Mouse (Mus musculus): Measurements from ENCODE around the gene Mfsd12. TPM values are rescaled to one million over a fixed set of nuclear protein-coding genes. Genes with fewer than 3 reads are reported as not detected.

The Mfsd12 gene
- polyA plus RNA-seq, 1 experiment from 2014 or later, result 13.4 TPM

GRCm38 (mm10) chr10:81358209-81358608 is 918 bp downstream of the Mfsd12 start:
- H3K4me1 ChIP-seq (replicated peaks), result peaks cover 59% of the 10 kb centered on the region
- H3K9ac ChIP-seq, result peak overlapping the region; percentile 85
- peak overlapping the region; percentile 93 for H3K4me2 ChIP-seq
- H3K4me3 ChIP-seq, result peak overlapping the region; percentile 81
- WGBS, result 19% methylated on average over 4 of the region's 4 CpGs
- peaks cover 19% of the 10 kb centered on the region; the same call in 1 of the 2 replicates for H3K36me3 ChIP-seq
- H3K27me3 ChIP-seq (replicated peaks), result peaks cover 5% of the 10 kb centered on the region; the same call in 1 of the 2 replicates
- peak overlapping the region; percentile 35; the same call in 1 of the 2 replicates for H3K27ac ChIP-seq (ENCODE audit: poor library complexity, severe bottlenecking)
- ATAC-seq (ENCODE audit: insufficient number of reproducible peaks, low FRiP score), result no peak
- no peaks in the 10 kb centered on the region for H3K9me3 ChIP-seq (replicated peaks)

DNA sequence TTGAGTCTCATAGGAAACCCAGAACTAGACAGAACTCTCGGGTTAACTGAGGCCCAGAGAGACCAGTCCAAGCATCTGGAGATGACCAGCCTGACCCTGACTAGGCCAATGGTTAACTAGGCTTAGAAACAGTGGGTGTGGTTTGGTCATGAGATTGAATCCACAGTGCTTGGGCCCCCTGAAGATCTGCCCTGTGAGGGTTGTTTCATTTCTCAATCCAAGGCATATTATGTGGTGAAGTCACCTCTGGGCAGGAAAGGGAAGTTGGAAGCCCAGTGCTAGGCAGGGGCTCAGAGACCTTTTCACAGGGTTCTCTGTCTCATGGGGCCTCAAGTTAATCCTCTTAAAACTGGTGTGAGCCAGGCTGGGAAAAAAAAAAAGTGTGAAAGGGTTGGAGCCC is 1.6 kb downstream of the Mfsd12 start:
- Histone ChIP-seq H3K9me3 (replicated peaks) (no peaks in the 10 kb centered on the region), H3K4me3 (peak overlapping the region; percentile 81), H3K4me1 (replicated peaks) (peaks cover 65% of the 10 kb centered on the region), H3K9ac (peak overlapping the region; percentile 85), H3K4me2 (peak overlapping the region; percentile 93), H3K36me3 (peaks cover 19% of the 10 kb centered on the region; the same call in 1 of the 2 replicates), H3K27ac (ENCODE audit: poor library complexity, severe bottlenecking) (no peak overlapping the region), H3K27me3 (replicated peaks) (peaks cover 5% of the 10 kb centered on the region; the same call in 1 of the 2 replicates)
- ATAC-seq (ENCODE audit: insufficient number of reproducible peaks, low FRiP score), result no peak
- WGBS, result 47% methylated on average over 1 of the region's 1 CpGs

GRCm38 (mm10) chr10:81360721-81361120 is 3.4 kb downstream of the Mfsd12 start:
- H3K9me3 ChIP-seq (replicated peaks), result no peaks in the 10 kb centered on the region
- no peak for ATAC-seq (ENCODE audit: insufficient number of reproducible peaks, low FRiP score)
- H3K4me3 ChIP-seq, result no peak overlapping the region
- peaks cover 84% of the 10 kb centered on the region for H3K4me1 ChIP-seq (replicated peaks)
- H3K9ac ChIP-seq, result no peak overlapping the region
- peak overlapping the region; percentile 14 for H3K4me2 ChIP-seq
- peak overlapping the region; percentile 30; the same call in 1 of the 2 replicates for H3K27ac ChIP-seq (ENCODE audit: poor library complexity, severe bottlenecking)
- peaks cover 19% of the 10 kb centered on the region; the same call in 1 of the 2 replicates for H3K36me3 ChIP-seq
- peaks cover 5% of the 10 kb centered on the region; the same call in 1 of the 2 replicates for H3K27me3 ChIP-seq (replicated peaks)
- 63% methylated on average over 8 of the region's 8 CpGs for WGBS

DNA sequence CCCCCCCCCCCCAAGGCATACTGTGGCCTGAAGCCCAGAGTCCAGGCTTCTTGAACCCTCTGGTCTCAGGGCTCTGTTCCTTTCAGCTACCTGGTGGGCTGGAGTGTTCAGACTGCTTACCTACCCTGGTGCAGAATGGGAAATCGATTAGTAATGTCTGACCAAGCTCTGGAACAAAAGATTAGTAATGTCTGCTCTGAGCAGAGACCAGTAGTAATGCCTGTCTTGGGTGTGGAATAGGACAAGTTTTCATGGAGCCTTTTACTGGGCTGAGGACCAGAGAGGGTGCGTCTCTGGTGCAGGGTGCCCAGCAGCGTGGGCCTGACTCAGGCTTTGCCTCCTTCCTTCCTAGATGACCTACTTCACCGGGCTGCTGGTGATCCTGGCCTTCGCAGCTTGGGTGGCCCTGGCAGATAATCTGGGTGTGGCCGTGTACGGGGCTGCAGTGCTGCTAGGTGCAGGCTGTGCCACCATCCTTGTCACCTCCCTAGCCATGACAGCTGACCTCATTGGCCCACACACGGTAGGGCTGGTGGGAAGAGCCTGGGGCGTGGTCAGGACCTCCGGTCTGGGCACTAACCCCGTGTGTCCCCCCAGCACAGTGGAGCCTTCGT is 5.2 kb downstream of the Mfsd12 start:
- Histone ChIP-seq H3K9me3 (replicated peaks) (no peaks in the 10 kb centered on the region), H3K4me2 (peak overlapping the region; percentile 82), H3K27me3 (replicated peaks) (peaks cover 3% of the 10 kb centered on the region; the same call in 1 of the 2 replicates), H3K4me3 (peak overlapping the region; percentile 49; the same call in 1 of the 2 replicates), H3K4me1 (replicated peaks) (peaks cover 87% of the 10 kb centered on the region), H3K9ac (peak overlapping the region; percentile 78), H3K36me3 (peaks cover 33% of the 10 kb centered on the region), H3K27ac (ENCODE audit: poor library complexity, severe bottlenecking) (peak overlapping the region; percentile 96)
- 48% methylated on average over 12 of the region's 12 CpGs for WGBS
- peak; percentile 58 for ATAC-seq (ENCODE audit: insufficient number of reproducible peaks, low FRiP score)

DNA sequence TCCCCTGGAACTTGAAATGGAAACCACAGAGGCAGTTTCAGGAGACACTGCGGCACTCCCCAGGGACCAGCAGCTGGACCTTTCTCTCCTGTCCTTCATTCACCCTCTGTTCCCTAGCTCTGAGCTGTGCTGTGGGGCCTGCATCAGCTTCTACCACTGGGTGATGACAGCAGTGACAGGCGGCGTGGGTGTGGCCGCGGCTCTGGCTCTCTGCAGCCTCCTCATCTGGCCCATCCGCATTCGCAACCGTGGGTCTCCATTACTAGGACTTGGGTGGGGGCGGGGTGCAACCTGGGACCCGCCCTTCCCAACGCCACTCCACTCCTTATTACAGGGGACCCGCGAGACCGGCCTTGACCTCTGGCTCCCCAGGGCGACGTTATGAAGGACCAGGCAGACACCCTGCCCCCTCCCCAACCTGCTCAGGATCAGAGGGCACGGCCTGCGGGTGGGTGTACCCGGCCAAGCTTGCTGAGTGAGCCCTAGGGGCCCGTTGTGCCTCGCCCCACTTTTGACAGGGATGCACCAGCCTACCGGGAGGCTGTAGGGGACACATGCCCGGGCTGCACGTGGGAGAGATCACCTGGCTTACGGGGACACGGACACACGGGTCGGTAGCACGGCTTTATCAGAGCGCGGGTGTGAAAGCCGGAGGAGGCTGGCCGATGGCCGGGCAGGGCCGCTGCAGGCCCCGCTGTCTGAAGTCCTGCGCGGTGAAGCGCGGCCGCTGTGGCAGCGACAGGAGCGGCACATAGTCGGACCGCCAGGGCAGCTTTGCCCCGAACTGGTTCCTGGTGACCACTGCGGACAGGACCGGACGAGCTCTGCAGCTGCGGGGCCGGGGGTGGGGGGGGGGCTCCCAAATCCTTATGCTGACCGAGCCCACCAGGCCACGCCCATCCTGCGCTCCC is 6.4 kb downstream of the Mfsd12 start:
- ATAC-seq (ENCODE audit: insufficient number of reproducible peaks, low FRiP score), result peak; percentile 67
- peak overlapping the region; percentile 78 for H3K9ac ChIP-seq
- peak overlapping the region; percentile 96 for H3K27ac ChIP-seq (ENCODE audit: poor library complexity, severe bottlenecking)
- H3K4me1 ChIP-seq (replicated peaks), result peaks cover 77% of the 10 kb centered on the region
- H3K4me3 ChIP-seq, result peak overlapping the region; percentile 49
- peaks cover 45% of the 10 kb centered on the region for H3K36me3 ChIP-seq
- H3K4me2 ChIP-seq, result peak overlapping the region; percentile 82
- WGBS, result 6% methylated on average over 53 of the region's 54 CpGs
- peaks cover 3% of the 10 kb centered on the region; the same call in 1 of the 2 replicates for H3K27me3 ChIP-seq (replicated peaks)
- H3K9me3 ChIP-seq (replicated peaks), result no peaks in the 10 kb centered on the region

DNA sequence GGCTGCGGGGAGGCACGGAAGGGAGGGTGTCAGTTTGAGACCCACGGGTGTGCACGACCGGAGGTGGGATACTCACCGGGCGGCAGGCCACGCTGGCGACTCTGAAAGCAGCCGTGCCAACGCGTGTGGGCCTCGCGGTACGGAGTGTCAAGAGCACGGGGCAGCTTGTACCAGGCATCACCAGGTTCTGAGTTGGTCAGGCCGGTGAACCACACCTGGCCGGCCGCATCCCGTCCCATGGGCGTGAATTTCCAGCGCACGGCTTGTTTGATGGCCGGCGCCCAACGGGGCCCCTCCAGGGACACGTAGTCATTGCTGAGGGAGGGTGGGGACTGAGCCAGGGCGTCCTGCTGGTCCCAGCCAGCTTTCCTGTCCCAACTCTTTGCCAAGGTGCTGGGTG is 7.4 kb downstream of the Mfsd12 start:
- Histone ChIP-seq H3K4me3 (peak overlapping the region; percentile 49), H3K36me3 (peaks cover 55% of the 10 kb centered on the region), H3K9me3 (replicated peaks) (no peaks in the 10 kb centered on the region), H3K27me3 (replicated peaks) (peaks cover 3% of the 10 kb centered on the region; the same call in 1 of the 2 replicates), H3K4me1 (replicated peaks) (peaks cover 68% of the 10 kb centered on the region), H3K4me2 (peak overlapping the region; percentile 82), H3K27ac (ENCODE audit: poor library complexity, severe bottlenecking) (no peak overlapping the region), H3K9ac (peak overlapping the region; percentile 78)
- WGBS, result 14% methylated on average over 28 of the region's 28 CpGs
- no peak; the same call in 1 of the 2 replicates for ATAC-seq (ENCODE audit: insufficient number of reproducible peaks, low FRiP score)

DNA sequence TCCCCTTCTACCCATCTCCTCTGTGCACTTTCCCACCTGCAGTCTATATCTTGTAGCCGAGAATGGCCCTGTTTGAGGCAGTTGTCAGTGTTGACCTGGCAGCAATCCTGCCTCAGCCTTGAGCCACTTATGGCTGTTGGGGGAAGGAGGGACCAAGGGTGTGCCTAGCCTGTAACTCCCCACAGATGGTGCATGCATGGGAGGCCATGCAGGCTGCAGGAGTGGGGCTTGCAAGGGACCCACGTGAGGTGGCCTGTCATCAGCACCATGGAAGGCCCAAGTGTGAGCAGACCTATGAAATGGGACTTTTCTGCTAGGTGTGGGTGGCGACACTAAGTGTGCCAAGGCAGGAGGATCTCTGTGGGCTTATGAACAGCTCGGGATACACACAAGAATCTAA is 7.8 kb downstream of the Mfsd12 start:
- Histone ChIP-seq H3K4me1 (replicated peaks) (peaks cover 65% of the 10 kb centered on the region), H3K4me3 (peak overlapping the region; percentile 49; the same call in 1 of the 2 replicates), H3K27me3 (replicated peaks) (peaks cover 3% of the 10 kb centered on the region; the same call in 1 of the 2 replicates), H3K9ac (peak overlapping the region; percentile 78), H3K9me3 (replicated peaks) (no peaks in the 10 kb centered on the region), H3K4me2 (peak overlapping the region; percentile 82), H3K27ac (ENCODE audit: poor library complexity, severe bottlenecking) (0 out of 2 replicates have a peak overlapping the region, but pooled peaks have one; percentile 16), H3K36me3 (peaks cover 56% of the 10 kb centered on the region)
- whole genome bisulfite sequencing, result 36% methylated on average over 4 of the region's 4 CpGs
- no peak for ATAC-seq (ENCODE audit: insufficient number of reproducible peaks, low FRiP score)

DNA sequence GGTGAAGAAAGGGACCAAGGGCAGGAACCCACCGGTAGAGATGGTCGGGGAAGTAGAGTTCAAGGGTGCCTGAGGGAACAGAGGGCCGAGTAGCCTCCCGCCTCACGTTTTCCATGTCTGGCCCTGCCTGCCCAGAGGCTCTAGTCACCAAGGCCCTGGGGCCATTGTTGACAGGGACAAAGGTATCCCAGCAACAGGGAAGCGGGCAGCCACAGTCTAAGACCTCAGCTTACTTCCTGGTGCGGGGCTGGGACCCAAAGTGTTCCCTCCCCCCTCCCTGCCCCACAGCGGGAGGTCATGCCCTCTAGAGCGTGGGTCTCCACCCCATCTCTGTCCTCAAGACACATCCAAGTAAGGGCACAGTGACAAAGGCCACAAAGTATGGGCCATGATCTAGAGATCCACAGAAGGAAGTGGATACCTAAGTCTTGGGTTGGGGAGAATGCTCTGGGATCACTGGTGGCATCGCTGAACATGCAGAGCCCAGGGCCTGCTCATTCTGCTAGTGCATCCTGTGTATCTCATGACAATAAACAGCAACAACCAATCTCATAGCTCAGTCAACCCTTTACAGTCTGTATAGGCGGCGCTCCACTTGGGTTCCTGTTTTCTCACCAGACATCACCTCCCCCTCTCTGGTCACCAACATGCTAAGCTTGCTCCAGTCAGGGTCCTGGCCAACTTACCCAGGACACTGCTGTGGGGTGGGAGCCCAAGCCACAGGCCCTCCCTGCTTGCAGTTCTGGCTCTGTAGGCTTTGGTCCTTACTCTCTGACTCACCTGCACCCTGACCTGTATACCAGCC is 8.6 kb downstream of the Mfsd12 start, which contains the start of gene 4930404N11Rik:
4930404N11Rik (minus strand) TSS at position 145 of the 805 bp plus-strand sequence.
- peak; percentile 1; the same call in 1 of the 2 replicates for ATAC-seq (ENCODE audit: insufficient number of reproducible peaks, low FRiP score)
- 29% methylated on average over 12 of the region's 12 CpGs for WGBS

GRCm38 (mm10) chr10:81366477-81367206 is 9.4 kb downstream of the Mfsd12 start:
- WGBS, result 73% methylated on average over 6 of the region's 6 CpGs
- H3K27ac ChIP-seq (ENCODE audit: poor library complexity, severe bottlenecking), result no peak overlapping the region; the same call in 1 of the 2 replicates
- no peaks in the 10 kb centered on the region for H3K9me3 ChIP-seq (replicated peaks)
- no peak overlapping the region for H3K9ac ChIP-seq
- H3K27me3 ChIP-seq (replicated peaks), result peaks cover 3% of the 10 kb centered on the region; the same call in 1 of the 2 replicates
- peaks cover 67% of the 10 kb centered on the region for H3K36me3 ChIP-seq
- ATAC-seq (ENCODE audit: insufficient number of reproducible peaks, low FRiP score), result no peak
- peaks cover 52% of the 10 kb centered on the region for H3K4me1 ChIP-seq (replicated peaks)
- H3K4me2 ChIP-seq, result no peak overlapping the region
- no peak overlapping the region for H3K4me3 ChIP-seq

More for the DNA sequence above, 8.6 kb downstream of the Mfsd12 start, which contains the start of gene 4930404N11Rik:
- Histone ChIP-seq H3K36me3 (peaks cover 63% of the 10 kb centered on the region), H3K9me3 (replicated peaks) (no peaks in the 10 kb centered on the region), H3K9ac (peak within 1 kb of the TSS; percentile 78), H3K4me1 (replicated peaks) (peaks cover 57% of the 10 kb centered on the region), H3K4me2 (peak within 1 kb of the TSS; percentile 82), H3K27ac (ENCODE audit: poor library complexity, severe bottlenecking) (peak within 1 kb of the TSS; percentile 16), H3K4me3 (peak within 1 kb of the TSS; percentile 49), H3K27me3 (replicated peaks) (peaks cover 3% of the 10 kb centered on the region; the same call in 1 of the 2 replicates)

DNA sequence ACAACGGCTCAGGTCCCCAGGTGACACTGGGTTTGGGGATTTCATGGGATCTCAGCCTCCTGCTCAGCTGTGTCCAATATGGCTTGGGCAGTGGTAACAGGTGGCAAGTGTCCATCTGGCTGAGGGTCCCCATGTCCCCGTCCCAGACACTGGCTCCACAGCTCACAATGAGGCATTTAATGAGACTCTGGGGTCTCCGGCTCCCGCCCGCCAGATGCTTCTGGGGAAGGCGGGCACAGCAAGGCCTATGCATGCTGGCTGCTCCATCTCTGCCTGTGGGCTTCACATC is 9.9 kb downstream of the Mfsd12 start:
- ATAC-seq (ENCODE audit: insufficient number of reproducible peaks, low FRiP score), result no peak
- H3K27ac ChIP-seq (ENCODE audit: poor library complexity, severe bottlenecking), result no peak overlapping the region
- 91% methylated on average over 6 of the region's 6 CpGs for WGBS
- H3K4me2 ChIP-seq, result no peak overlapping the region
- no peak overlapping the region for H3K4me3 ChIP-seq
- H3K9me3 ChIP-seq (replicated peaks), result no peaks in the 10 kb centered on the region
- peaks cover 3% of the 10 kb centered on the region; the same call in 1 of the 2 replicates for H3K27me3 ChIP-seq (replicated peaks)
- peaks cover 47% of the 10 kb centered on the region for H3K4me1 ChIP-seq (replicated peaks)
- H3K36me3 ChIP-seq, result peaks cover 67% of the 10 kb centered on the region
- no peak overlapping the region for H3K9ac ChIP-seq

All from heart, embryonic 12.5 days (tissue).